Mouse (Mus musculus) activated CD4-positive, CD25-positive, alpha-beta regulatory T cell, adult 4 months (primary cell): ENCODE results near the gene Mms19. TPM values are rescaled to one million over a fixed set of nuclear protein-coding genes. Genes with fewer than 3 reads are reported as not detected.

ENCODE experiments used
- ATAC-seq: one replicate; pipeline ENCODE4 v1.8.0; 2017
- polyA plus RNA-seq, 2 experiments: library from polyadenylated mRNA; unstranded; fragments of 100-300 nt; shearing (Covaris generic); gene quantifications; one replicate each; pipeline ENCODE4 v1.2.1; 2017

Mms19 gene
- polyA plus RNA-seq, result 10 to 100 TPM; 63.7 to 75.3 TPM

DNA sequence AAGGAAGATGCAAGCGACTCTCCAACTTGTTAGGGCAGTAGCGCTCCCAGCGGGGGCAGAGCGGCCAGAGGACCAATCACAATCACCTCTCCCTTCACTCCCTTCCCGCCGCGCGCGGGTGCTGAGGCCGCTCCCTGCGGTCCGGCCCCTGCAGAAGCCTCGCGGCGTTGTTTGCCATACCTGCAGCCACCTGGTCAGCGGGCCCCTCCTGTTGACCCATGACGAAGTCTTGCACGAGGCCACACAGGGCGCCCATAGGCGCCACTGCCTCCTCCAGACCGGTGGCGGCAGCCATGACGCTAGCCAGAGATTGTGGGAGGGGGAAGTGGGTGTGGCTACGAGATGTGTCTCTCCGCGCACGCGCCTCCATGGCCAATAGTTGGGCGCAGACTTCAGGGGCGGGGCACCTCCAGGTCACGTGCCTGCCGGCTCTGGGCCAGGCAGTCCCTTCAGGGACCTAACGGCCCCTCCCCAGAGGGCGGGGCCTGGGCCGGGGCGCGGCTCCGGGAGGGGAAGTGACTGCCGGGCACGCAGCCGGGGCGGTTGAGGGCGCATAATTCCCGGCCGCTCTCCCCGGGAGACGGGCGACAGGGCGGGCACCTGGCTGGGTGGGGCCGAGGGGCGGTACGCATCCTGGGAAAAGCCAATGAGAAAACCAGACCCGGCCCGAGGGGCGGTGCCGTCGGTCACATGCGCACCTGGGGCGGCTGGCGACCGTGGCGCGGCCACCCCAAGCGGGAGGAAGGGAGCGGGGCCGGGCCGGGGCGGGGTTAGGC is at the start of gene Mms19:
Gene Mms19 (minus strand): TSS at position 339 of the 776 bp plus-strand sequence.
- peak; percentile 82 for ATAC-seq

- peak; percentile 76 for ATAC-seq
Observed at GRCm38 (mm10) chr19:42026158-42026557, 45.2 kb upstream of the Mms19 start.

DNA sequence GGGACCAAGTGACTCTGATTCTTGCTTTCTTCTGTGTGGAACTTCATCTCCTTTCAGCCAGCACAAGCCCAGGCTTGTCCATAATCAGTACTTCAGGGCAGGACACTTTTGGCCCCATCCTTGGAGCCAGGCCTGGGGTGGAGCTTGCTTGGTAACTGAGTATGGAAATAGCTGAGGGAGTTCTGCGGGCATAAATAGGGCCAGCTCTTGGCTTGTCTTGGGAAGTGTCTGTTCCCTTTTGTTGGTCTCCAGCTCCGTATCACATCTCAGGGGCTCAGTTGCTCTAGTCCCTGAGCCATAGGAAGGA is 41.5 kb upstream of the Mms19 start:
- ATAC-seq, result no peak

DNA sequence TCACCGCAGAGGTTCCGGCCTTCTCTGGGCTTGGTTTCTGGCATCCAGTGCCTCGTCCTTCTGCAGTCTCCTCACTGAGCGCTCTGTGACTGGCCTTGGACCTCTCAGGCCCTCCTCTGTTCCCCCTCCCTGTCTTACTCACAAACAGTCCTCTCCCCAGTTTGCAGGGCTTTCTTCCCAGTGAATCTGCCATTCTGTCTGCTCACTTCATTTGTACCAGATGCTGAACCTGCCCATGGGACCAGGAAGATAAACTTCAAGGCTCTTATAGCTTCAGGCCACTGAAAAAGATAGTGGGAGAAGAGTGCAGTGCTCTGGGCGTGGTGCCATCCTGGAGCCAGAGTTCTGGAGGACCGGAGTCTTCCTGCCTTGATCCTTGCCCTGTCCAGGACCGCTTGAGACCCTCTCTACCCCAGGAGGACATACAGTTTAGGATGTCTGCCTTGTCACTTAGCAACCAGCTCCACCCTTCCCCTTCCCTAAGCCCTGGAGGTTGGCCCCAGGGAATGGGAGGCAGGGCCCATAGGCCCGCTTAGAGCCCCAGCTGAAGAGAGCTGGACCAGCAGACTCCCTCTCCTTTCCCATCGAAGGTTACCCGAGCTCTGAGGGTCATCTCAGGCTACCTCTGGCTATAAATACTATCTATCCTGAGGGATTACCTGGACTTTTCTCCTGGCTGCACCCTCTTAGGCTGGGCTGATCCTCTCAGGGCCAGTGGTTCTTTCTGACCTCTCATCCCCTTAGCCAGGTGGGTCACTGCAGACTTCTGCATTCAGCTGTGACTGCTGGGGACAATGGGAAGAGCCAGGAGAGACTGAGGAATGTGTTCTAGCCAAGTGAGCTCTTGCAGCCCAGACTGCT is 41.0 kb upstream of the Mms19 start:
- no peak for ATAC-seq

- peak; percentile 66 for ATAC-seq
Observed at GRCm38 (mm10) chr19:42019011-42019522, 38.1 kb upstream of the Mms19 start.

GRCm38 (mm10) chr19:42017399-42018247 is 36.7 kb upstream of the Mms19 start:
- no peak for ATAC-seq

- ATAC-seq, result no peak
Observed at GRCm38 (mm10) chr19:42016840-42017239, 35.9 kb upstream of the Mms19 start.

DNA sequence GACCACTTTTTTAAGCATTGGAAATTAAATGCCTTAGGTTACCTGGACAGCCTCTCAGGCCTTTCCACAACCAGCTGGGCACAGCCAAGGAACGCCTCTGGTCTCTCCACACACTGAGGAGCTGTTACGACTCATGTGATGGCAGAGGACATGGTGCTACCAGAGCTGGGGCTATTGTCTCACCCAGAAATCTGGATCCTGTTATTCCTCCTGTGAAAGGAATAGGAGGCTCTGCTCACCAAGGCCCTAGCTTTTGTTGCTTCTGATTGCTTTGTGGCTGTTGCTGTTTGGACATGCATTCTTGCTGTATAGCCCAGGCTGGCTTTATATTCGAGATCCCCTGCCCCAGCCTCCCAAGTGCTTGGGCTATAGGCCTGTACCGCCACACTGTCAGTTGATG is 35.3 kb upstream of the Mms19 start:
- ATAC-seq, result no peak

DNA sequence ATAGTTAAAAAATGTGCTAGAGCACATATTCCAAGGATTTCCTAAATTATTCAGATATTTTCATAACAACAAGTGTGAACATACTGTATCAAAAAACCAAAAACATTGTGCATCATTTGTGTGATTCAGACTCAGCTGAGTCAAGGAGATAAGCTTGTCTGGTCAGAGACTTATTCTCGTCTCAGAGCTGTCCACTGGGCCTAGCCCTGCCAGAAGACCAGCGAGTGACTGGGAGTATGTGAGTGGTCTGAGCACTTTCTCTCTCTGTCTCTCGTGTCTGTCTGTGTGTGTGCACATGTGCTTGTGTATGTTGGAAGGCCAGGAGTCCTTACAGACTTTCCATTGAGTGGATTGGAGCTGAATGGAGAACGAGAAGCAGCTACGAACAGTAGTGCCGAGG is 34.0 kb upstream of the Mms19 start:
- ATAC-seq, result no peak

GRCm38 (mm10) chr19:42014231-42014825 is 33.4 kb upstream of the Mms19 start:
- ATAC-seq, result no peak

GRCm38 (mm10) chr19:42011123-42011522 is 30.2 kb upstream of the Mms19 start:
- no peak for ATAC-seq

- no peak for ATAC-seq
Observed at GRCm38 (mm10) chr19:42010436-42010835, 29.5 kb upstream of the Mms19 start.

DNA sequence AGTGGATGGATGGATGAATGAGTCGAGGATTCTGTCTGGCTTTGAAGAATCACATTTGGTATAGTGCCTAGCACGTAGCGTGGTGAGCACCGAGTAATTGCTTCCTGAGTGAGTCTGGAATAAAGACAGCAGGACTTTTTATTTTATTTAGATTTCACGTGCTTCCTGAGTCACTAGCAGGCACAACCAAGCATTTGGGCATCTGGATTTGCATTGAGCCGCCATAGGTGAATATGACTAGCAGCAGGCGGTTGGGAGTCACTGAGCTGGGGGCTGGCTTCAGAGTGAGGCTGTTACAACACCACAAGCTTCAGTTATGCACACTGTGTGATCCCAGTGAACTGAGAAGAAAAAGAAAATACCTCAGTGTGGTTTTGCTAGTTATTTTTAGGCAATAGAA is 28.1 kb upstream of the Mms19 start:
- no peak for ATAC-seq

DNA sequence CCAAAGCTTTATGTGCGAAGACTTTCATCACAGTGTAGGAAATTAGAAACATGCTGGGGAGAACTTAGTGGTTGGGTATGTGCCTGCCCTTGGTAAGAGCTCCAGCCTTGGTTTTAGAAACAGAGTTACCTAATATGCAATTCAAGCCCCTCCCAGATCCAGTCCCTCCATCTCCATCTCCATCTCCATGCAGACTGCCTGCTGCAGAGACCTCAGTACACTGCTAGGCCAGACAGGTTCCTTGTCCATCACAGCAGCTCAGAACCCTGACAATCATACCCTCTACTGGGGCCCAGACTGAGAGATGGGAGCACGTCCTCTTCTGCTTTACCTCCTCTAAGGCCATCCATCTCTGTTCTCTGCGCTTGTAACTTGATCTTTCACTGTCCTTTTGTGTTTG is 27.6 kb upstream of the Mms19 start:
- no peak for ATAC-seq

- ATAC-seq, result no peak
Observed at GRCm38 (mm10) chr19:42006568-42006967, 25.6 kb upstream of the Mms19 start.

DNA sequence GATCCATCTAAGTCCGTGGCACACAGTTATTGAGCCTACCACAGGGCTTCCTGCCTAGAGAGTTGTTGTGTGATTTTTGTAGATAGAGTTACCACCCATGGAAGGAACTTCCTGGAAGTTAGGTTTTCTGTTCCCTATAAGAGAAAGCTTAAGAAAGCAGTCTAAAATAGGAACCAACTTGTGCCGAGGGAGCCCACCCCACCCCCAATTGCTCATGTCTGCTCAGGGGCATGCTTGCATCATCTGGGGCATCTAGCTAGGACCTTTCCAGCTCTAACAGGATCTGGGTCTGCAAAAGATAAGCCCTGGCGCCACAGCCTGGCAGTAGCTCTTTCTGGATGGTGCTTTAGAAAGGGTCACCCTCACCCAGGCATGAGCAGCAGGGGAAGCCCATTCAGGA is 24.7 kb upstream of the Mms19 start:
- no peak for ATAC-seq

DNA sequence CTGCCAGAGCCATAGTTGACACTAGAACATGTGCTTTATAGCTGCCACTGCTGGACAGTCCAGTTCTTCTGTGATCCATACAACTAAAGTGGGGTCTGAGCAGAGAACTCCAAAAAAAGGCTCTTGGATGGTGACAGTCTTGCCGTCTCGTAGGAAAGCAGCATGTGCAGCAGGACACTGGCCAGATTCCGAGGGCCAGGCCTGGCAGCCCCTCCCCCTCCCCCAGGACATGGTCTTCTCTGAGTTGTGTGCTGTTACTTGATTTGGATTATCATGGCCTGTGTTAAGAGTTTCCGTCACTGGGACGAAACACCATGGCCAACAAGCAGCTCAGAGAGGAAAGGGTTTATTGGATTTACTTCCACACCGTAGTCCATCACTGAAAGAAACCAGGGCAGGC is 23.3 kb upstream of the Mms19 start:
- ATAC-seq, result no peak

- no peak for ATAC-seq
Observed at GRCm38 (mm10) chr19:42001253-42001980, 20.5 kb upstream of the Mms19 start.

DNA sequence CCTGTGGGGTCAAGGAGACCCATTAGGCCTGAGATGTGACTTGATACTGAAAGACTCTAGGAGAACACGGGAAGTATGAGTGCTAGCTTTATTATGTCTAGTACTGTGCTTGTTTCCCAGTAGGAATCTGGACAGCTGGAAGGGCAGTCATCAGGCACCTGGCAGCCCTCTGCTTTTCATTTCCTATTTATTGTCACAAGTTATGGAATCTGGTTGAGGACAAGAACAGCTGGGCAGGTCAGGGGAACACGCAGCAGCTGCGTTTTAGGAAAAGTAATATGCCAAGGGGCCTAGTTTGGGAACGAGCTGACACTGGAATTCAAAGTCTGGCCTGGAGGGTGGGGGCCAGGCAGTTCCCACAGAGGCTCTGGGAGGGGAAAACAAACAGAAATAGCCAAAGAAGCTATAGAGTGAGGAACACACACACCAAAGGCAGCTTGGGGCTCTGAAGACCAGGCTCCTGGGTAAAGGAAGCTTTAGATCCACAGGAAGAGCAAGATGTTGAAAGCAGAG is 19.5 kb upstream of the Mms19 start:
- no peak for ATAC-seq

DNA sequence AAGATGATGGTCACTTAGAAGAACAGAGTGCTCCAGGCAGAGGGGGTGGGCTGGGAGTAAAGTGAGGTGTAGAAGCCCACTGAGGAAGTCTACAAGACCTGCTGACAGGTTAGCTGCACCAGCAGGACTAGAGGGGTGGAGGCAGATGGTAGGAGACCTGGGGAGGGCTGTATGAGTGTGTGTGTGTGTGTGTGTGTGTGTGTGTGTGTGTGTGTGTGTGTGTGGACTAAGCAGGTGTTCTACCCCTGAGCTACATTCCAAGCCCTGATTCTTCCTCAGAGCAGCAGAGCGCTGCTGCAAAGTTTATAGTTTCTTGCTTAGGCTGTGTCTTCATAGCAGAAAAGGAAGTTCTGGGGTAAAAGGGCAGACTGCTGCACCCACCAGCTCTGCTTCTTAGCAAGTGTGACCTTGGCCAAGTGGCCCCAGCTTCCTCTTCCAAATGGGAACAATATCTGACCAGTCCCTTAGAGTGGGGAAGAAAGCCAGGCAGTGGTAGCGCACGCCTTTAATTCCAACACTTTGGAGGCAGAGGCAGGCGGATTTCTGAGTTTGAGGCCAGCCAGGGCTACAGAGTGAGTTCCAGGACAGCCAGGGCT is 18.8 kb upstream of the Mms19 start:
- no peak for ATAC-seq
